Mouse (Mus musculus) bone marrow macrophage, adult 2 months (primary cell): ENCODE data around the gene Hnrnpu.

ENCODE experiments used
- CTCF ChIP-seq: IDR thresholded peaks from 2 replicates; pipeline ENCODE4 v1.5.1; 2012; ENCODE audit warnings: low read depth, mild to moderate bottlenecking, low read length, moderate library complexity
- POLR2A ChIP-seq: IDR thresholded peaks from 2 replicates; pipeline ENCODE4 v1.6.1; 2012; ENCODE audit warnings: mild to moderate bottlenecking, low read depth, low read length, borderline replicate concordance

DNA sequence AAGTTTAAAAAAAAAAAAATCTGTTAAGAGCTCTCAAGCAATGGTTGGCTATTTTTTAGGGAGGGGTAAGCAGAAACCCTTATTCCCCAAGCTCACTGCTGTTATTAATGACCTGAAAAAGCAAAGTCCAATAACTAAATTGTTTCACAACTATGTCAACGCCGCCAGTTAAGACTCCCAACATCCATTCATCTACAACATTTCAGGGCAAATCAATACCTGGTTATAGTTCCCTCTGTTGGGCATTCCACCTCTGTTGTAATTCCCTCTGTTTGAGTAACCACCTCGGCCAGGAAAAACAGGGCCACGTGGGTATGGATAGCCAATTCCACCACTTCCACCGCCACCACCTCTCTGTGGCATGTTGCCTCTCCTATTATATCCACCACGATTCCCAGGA lies 7.7 kb downstream of the Hnrnpu start:
- TF ChIP-seq POLR2A (no peak), CTCF (no peak)
